Mouse (Mus musculus) hindbrain, embryonic 11.5 days (tissue): ENCODE results near the gene Raver2. TPM values are rescaled to one million over a fixed set of nuclear protein-coding genes. Genes with fewer than 3 reads are reported as not detected.
"Not testable (repeated sequence)": the region's sequence is repeated elsewhere in the genome, so short reads cannot be mapped to it uniquely, and the experiment has no call there.

ENCODE experiments used
- ATAC-seq: fragments of 200-750 bp; cut with Nextera tagmentation; 2 replicates; pipeline ENCODE4 v1.8.0; 2017; ENCODE audit warnings: mild to moderate bottlenecking, moderate TSS enrichment, moderate library complexity; ENCODE audit not compliant: low FRiP score
- DNase-seq: peaks from one replicate; pipeline ENCODE4 v3.0.0-alpha.2; 2015; ENCODE audit warnings: low spot score
- H3K27ac ChIP-seq: fragments of 300-500 bp; sonication (generic); 2 replicates; pipeline ENCODE4 v1.5.1; 2014; ENCODE audit warnings: mild to moderate bottlenecking, low read depth, low read length
- H3K27me3 ChIP-seq: fragments of 300-500 bp; sonication (generic); 2 replicates; pipeline ENCODE4 v1.6.1; 2014; ENCODE audit warnings: mild to moderate bottlenecking, low read length, moderate library complexity, mixed read lengths; ENCODE audit not compliant: control insufficient read depth, insufficient read depth
- H3K36me3 ChIP-seq: fragments of 300-500 bp; sonication (generic); 2 replicates; pipeline ENCODE4 v1.6.1; 2014; ENCODE audit warnings: mild to moderate bottlenecking, low read length, moderate library complexity, mixed read lengths; ENCODE audit not compliant: control insufficient read depth, insufficient read depth
- H3K4me1 ChIP-seq: fragments of 300-500 bp; sonication (generic); replicated peaks from 2 replicates; pipeline ENCODE4 v1.6.1; 2014; ENCODE audit warnings: low read length, mixed read lengths; ENCODE audit not compliant: control insufficient read depth, insufficient read depth
- H3K4me2 ChIP-seq: fragments of 300-500 bp; sonication (generic); replicated peaks from 2 replicates; pipeline ENCODE4 v1.6.1; 2014; ENCODE audit warnings: mild to moderate bottlenecking, low read depth, low read length
- H3K4me3 ChIP-seq: fragments of 300-500 bp; sonication (generic); 2 replicates; pipeline ENCODE4 v1.5.1; 2014; ENCODE audit warnings: low read depth, low read length
- H3K9ac ChIP-seq: fragments of 300-500 bp; sonication (generic); 2 replicates; pipeline ENCODE4 v1.6.1; 2014; ENCODE audit warnings: low read depth, low read length
- H3K9me3 ChIP-seq: fragments of 300-500 bp; sonication (generic); 2 replicates; pipeline ENCODE4 v1.6.1; 2016; ENCODE audit warnings: low read length; ENCODE audit not compliant: control insufficient read depth
- WGBS: fragments of 180-500 bp; shearing (Covaris S2); extraction: QIAGEN DNeasy Blood & Tissue Kit; methylation state at CpG from one replicate; pipeline ENCODE4 v1.1.7; 2014; 5-methylcytosine and 5-hydroxymethylcytosine counted together
- polyA plus RNA-seq: library from polyadenylated mRNA; unstranded; fragments of >200 nt; fragmentation: Nextera tagmentation; extraction: Ambion mirVana; gene quantifications from 2 replicates; pipeline ENCODE4 v1.2.1, GENCODE M21; 2014

Raver2 gene
- polyA plus RNA-seq, 1 experiment from 2014 or later: 11.2 TPM

DNA sequence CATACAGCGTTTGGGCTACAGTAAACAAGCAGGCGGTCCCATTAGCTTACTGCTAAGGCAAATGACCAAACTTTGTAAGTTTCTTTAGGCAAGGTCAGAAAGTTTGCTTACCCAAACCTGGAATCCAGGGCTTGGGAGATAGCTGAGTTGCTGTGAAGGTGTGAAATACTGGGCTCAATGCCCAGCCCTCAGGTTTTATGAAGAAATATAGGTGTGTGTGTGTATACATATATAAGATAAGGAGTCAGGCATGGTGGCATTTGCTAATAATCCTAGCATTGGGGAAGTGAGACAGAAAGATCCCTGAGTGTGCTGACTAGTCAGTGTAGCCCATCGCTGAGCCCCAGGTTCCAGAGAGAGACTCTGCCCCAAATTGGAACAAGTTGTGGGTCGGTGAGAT is 16.1 kb downstream of the Raver2 start:
- 95% methylated on average over 4 of the region's 4 CpGs for WGBS

DNA sequence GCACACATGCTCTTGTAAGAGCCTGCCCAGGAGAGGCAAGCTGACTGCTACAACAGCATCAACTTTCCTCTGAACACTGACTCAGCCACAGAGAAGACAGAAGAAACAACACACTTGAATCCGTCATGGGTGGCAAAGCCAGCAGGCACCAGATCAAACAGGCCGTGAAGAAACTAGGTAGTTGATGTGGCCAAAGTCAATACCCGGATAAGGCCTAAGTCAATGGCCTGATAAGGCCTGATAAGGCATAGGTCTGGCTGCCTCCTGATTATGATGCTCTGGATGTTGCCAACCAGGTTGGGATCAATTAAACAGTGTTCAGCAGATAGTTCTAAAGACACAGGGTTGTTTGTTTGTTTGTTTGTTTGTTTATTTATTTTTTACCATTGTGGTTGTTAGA is 17.3 kb downstream of the Raver2 start:
- no peak overlapping the region for H3K9ac ChIP-seq
- ATAC-seq (no peak), DNase-seq (no peak)
- 93% methylated on average over 3 of the region's 3 CpGs for WGBS
- H3K9me3 ChIP-seq: no peaks in the 10 kb centered on the region
- H3K27ac ChIP-seq: no peak overlapping the region
- no peak overlapping the region for H3K4me2 ChIP-seq
- no peaks in the 10 kb centered on the region for H3K36me3 ChIP-seq
- H3K4me1 ChIP-seq: no peaks in the 10 kb centered on the region
- no peaks in the 10 kb centered on the region for H3K27me3 ChIP-seq
- no peak overlapping the region for H3K4me3 ChIP-seq

More for the DNA sequence above, 16.1 kb downstream of the Raver2 start:
- no peaks in the 10 kb centered on the region for H3K9me3 ChIP-seq
- no peaks in the 10 kb centered on the region for H3K36me3 ChIP-seq
- DNase-seq (no peak), ATAC-seq (no peak)
- H3K4me3 ChIP-seq: no peak overlapping the region
- no peak overlapping the region for H3K9ac ChIP-seq
- no peak overlapping the region for H3K27ac ChIP-seq
- no peaks in the 10 kb centered on the region for H3K27me3 ChIP-seq
- H3K4me1 ChIP-seq: no peaks in the 10 kb centered on the region
- no peak overlapping the region for H3K4me2 ChIP-seq

DNA sequence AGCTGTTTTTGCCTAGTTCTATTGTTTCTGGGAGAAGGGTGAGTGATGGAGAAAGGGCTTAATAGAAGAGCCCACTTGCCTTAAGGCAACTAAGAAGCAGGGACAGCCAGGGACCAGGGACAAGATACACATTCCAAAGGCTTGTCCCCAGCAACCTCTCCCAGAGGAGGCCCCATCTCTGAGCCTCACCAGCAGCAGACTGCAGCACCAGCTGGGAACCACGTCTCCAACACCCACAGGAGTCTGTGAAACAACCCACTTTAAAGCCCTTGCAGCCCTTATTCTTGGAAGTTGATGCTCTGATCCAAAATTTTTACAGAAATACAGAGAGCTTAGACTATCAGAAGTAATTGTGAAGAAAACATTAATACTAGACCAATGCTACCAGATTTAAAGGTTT is 18.9 kb downstream of the Raver2 start:
- WGBS: 27% methylated on average over 1 of the region's 1 CpGs

DNA sequence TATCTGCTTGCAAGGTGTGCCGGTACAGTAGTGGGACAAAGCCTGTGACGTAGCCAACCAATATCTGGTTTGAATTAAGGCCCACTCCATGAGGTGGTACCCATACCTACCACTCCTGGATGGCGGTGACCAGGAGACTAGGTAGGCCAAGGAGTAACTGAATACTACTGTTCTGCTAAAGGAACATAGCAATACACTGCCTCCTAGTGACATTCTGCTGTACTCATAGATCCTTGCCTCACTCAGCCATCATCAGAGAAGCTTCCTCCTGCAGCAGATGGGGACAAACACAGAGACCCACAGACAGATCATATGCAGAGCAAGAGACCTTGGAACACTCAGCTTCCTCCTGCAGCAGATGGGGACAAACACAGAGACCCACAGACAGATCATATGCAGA is 21.8 kb downstream of the Raver2 start:
- ATAC-seq, H3K9me3 ChIP-seq, H3K27ac ChIP-seq, H3K9ac ChIP-seq, H3K27me3 ChIP-seq, H3K4me3 ChIP-seq, H3K4me2 ChIP-seq, H3K4me1 ChIP-seq, DNase-seq, H3K36me3 ChIP-seq: not testable (repeated sequence)
- 94% methylated on average over 3 of the region's 3 CpGs for WGBS

More for the DNA sequence above, 18.9 kb downstream of the Raver2 start:
- H3K9me3 ChIP-seq: no peaks in the 10 kb centered on the region
- DNase-seq (no peak), ATAC-seq (no peak)
- H3K4me3 ChIP-seq: no peak overlapping the region
- no peaks in the 10 kb centered on the region for H3K27me3 ChIP-seq
- no peaks in the 10 kb centered on the region for H3K4me1 ChIP-seq
- H3K4me2 ChIP-seq: no peak overlapping the region
- H3K9ac ChIP-seq: no peak overlapping the region
- H3K27ac ChIP-seq: no peak overlapping the region
- no peaks in the 10 kb centered on the region for H3K36me3 ChIP-seq

DNA sequence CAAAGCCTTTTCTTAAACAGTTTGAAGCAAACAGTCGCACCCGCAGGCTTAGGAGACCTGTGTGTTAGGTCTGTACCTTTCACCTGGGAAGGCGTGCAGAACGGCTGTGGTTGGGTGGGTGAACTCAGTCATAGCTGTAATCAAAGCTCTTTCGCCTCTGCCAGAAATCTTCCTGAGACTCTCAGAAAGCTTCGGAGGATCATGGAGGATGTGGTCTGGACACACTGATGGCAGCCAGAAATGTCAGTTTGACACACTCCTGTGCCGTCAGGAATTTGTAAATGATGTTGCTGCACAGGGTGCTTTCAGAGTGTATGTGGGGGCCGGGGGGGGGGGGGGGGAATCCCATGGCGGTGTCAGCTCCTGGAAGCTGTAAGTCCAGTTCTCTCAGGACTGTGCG is 24.5 kb downstream of the Raver2 start:
- H3K9me3 ChIP-seq: no peaks in the 10 kb centered on the region
- H3K4me2 ChIP-seq: no peak overlapping the region
- no peaks in the 10 kb centered on the region for H3K36me3 ChIP-seq
- H3K9ac ChIP-seq: no peak overlapping the region
- H3K27ac ChIP-seq: no peak overlapping the region; the same call in 1 of the 2 replicates
- WGBS: 84% methylated on average over 10 of the region's 10 CpGs
- no peak for ATAC-seq
- DNase-seq: no peak
- no peaks in the 10 kb centered on the region for H3K27me3 ChIP-seq
- H3K4me3 ChIP-seq: no peak overlapping the region
- H3K4me1 ChIP-seq: no peaks in the 10 kb centered on the region

DNA sequence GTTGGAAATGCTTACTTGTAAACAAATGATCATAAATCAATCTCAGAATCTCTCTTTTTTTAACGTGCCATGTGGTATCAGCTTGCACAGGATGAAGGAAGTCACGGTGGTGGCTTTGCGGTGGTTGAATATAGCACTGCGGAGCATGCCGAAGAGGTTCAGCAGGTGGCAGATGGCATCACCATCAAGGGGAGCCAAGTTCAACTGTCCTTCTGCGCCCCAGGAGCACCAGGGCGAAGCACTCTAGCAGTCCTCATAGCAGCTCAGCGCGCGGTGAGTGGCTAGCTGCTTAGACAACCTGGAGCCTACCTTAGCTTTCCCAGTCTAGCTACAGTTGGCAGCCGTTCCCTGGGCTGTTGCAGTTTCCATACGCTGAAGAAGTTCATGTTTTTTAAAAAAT is 38.3 kb downstream of the Raver2 start:
- no peak for ATAC-seq
- Histone ChIP-seq H3K4me1 (no peaks in the 10 kb centered on the region), H3K27ac (no peak overlapping the region), H3K9ac (no peak overlapping the region), H3K36me3 (no peaks in the 10 kb centered on the region), H3K9me3 (no peaks in the 10 kb centered on the region), H3K27me3 (no peaks in the 10 kb centered on the region), H3K4me3 (no peak overlapping the region), H3K4me2 (no peak overlapping the region)
- DNase-seq: no peak
- WGBS: 91% methylated on average over 12 of the region's 12 CpGs

DNA sequence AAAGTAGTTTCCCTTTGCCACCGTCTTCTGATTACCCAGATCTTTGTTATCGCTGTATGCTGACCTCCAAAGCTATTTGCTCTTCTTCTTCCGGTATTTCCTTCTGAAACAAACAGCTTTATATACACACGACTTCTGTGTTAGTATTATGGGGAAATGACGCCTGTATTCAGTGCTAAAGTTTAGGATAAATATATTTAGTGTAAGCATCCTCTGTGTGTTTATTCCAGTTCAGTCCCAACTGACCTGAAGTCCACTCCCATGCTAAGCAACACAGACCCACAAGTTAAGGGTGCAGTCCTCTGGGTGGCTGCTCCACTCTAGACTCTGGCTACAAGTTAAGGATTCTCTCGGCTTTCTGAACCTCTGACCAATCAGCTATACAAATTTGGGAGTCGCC is 52.2 kb downstream of the Raver2 start:
- Histone ChIP-seq H3K36me3 (no peaks in the 10 kb centered on the region; the same call in 1 of the 2 replicates), H3K9ac (no peak overlapping the region), H3K9me3 (no peaks in the 10 kb centered on the region), H3K4me2 (no peak overlapping the region), H3K4me3 (no peak overlapping the region), H3K27me3 (no peaks in the 10 kb centered on the region), H3K27ac (no peak overlapping the region), H3K4me1 (no peaks in the 10 kb centered on the region)
- DNase-seq (no peak), ATAC-seq (no peak)
- 94% methylated on average over 7 of the region's 7 CpGs for WGBS

DNA sequence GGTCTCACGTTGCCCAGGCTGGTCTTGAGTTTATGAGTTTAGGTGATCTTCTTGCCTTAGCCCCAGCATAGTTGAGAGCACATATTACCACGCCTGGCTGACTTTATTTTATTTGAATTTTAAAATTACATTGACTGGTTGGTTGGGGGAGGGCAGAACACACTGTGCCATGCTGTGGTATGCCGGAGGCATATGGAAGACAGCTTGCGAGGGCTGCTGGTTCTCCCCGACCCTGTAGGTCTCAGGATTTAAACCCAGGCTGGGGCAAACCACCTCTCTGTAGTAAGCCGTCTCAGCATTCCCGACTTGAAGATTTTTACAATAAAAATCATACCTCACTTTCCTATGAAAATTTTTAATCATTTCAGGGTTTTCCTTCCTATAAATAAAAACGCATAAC is 66.2 kb downstream of the Raver2 start:
- Histone ChIP-seq H3K9ac (no peak overlapping the region), H3K4me1 (no peaks in the 10 kb centered on the region), H3K27me3 (no peaks in the 10 kb centered on the region), H3K27ac (no peak overlapping the region), H3K4me2 (no peak overlapping the region), H3K9me3 (no peaks in the 10 kb centered on the region), H3K36me3 (no peaks in the 10 kb centered on the region), H3K4me3 (no peak overlapping the region)
- no peak for ATAC-seq
- DNase-seq: no peak
- WGBS: 90% methylated on average over 8 of the region's 8 CpGs

DNA sequence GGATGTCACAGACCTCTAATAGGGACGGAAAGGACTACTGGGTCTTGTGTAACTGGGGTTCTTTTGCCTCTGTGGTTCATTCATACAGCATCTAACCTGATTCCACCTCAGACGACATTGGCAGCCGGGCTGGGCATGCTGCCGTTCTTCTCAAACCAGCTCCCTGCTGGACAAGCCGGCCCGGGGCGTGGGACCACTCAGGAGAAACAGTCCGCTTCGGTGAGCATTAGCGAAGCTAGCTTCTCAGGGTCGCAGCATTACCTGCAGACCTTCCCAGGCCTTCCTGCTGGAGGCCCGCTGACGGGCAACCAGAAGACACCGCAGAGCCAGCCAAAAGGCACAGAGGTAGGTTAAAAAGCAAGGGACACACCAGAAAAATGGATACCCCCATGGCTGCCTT is 67.1 kb downstream of the Raver2 start:
- Histone ChIP-seq H3K36me3 (no peaks in the 10 kb centered on the region), H3K4me3 (no peak overlapping the region), H3K4me1 (no peaks in the 10 kb centered on the region), H3K27me3 (no peaks in the 10 kb centered on the region), H3K4me2 (no peak overlapping the region), H3K27ac (no peak overlapping the region), H3K9me3 (no peaks in the 10 kb centered on the region), H3K9ac (no peak overlapping the region)
- DNase-seq (no peak), ATAC-seq (no peak)
- 91% methylated on average over 14 of the region's 14 CpGs for WGBS
